Mouse (Mus musculus): ENCODE measurements around the gene Dlg4.

Gene Dlg4

DNA sequence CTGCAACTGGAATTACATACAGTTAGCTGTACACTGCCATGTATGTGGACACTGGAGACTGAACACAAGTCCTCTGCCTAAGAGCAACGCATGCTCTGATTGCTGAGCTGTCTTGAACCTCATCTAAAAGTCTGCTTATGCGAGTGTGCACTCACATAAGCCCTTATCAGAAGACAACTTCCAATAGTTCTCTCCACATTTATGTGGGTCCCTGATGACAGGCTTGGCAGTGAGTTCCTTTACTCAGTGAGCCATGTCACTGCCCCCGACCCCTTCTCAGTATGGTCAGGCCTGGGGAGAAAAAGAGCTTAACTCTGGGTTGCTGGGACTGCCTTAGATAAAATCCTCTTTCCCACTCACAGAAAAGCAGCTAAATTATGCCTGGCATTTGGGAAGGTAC lies at the start of gene Dlg4:
Gene Dlg4 (plus strand): TSS at position 274 of the 400 bp plus-strand sequence.
- in situ Hi-C loops (cut with MseI, MboI): no loop called here

DNA sequence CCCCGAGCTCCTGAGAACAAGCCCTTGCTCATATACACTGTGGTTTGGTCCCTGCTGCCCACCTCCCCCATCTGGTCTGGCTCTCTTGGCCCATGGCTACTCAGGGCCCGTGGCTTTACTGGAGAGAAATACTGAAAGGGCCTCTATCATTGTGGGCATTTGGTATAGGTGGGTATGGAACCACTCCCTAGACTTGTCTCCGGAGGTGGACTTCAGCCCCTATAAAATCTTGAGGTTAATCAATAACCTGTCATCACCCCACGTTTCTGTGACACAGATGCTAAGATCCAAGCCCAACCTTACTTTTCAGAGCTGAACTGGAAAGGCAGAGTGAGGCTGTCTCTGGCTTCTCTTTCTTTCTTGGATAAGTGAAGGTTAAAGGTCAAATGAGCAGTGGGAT lies 47.9 kb upstream of the Dlg4 start:
- in situ Hi-C loops (cut with MseI, MboI): no loop called here

DNA sequence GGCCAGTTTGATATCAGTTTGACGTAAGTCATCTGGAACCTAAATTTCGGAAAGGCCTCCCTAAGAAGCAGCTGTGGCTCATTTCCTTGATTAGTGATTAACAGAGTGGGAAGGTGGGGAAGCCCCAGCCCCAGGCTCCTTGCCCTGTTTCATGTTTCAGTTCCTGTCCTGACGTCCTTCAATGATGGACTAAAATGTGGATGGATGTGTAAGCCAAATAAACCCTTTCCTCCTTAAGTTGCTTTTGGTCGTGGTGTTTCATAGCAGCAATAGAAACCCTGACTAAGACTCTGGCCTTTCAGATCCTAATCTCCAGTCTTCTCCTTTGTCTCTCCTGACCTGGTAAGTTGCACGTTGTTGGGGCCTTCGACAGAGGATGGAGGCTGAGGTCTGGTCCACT lies 46.5 kb upstream of the Dlg4 start:
- in situ Hi-C loops (cut with MseI, MboI): no loop called here

DNA sequence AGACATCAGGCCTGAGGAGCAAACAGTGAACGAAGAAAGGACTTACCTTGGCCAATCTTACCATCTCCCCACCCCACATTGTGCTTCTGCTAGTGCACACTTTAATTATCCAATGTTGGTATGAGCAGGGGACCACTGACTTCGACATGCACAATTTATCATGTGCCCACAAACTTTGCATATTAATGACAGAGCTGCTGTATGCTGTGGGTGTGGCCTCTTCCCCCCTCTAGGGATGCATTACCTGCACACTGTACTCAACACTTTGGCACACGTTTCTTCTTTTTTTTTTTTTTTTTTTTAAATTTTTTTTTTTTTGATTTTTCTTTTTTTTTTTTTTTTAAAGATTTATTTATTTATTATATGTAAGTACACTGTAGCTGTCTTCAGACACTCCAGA lies 46.0 kb upstream of the Dlg4 start:
- in situ Hi-C loops (cut with MseI, MboI): no loop called here

DNA sequence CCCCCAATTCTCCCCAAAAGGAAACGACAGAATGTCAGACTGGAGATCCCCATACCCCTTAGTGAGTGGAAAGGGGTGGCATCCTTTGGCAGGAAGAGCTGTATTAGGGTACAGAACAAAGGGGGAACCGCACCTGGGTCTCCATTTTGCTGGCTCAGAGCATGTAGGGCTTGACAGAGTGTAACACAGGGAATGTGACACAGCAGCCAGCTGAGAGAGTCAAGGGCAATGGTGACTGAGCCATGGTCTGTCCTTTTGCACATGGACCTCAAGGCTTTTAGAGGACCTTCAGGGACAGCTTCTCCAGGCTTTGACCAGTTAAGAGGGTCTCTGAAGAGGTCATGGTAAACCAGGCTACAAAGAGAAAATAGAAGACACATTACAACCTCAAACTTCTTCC lies 41.8 kb upstream of the Dlg4 start:
- in situ Hi-C loops (cut with MseI, MboI): no loop called here

DNA sequence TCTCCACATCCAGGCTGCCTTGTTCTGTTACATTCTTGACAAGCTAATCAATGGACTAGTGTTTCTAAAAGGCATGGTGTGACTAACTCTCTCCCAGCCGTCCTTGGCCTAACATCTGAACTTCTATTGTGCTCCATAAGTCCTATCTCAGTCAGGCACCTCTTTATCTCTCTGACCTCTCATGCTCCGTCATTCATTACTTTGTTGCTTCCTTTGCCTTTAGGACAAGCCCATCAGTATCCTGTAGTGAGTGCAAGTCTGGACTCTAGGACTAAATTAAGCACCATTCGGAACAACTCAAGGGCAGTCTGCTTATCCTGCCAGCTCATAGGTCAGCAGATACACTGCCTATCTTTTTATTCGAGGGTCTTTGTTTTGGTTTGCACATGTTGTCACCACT lies 40.5 kb upstream of the Dlg4 start:
- in situ Hi-C loops (cut with MseI, MboI): no loop called here

DNA sequence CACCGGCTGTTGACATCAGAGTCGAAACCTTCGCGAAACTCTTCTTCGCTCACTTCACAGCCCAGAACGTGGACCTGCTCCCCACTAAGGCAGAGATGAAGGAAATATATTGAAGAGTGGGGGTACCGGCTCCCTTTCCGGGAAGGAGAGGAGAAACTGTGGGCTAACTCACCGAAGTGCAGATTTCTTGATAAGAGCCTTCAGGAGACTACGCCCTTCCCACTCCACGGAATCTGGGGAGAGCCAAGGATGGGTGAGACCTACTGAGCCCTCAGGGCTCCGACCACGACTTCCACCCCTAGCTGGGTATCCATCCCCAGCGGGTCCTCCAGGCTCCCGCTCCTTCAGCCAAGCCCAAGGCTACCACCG lies 36.9 kb upstream of the Dlg4 start:
- in situ Hi-C loops (cut with MseI, MboI): no loop called here

DNA sequence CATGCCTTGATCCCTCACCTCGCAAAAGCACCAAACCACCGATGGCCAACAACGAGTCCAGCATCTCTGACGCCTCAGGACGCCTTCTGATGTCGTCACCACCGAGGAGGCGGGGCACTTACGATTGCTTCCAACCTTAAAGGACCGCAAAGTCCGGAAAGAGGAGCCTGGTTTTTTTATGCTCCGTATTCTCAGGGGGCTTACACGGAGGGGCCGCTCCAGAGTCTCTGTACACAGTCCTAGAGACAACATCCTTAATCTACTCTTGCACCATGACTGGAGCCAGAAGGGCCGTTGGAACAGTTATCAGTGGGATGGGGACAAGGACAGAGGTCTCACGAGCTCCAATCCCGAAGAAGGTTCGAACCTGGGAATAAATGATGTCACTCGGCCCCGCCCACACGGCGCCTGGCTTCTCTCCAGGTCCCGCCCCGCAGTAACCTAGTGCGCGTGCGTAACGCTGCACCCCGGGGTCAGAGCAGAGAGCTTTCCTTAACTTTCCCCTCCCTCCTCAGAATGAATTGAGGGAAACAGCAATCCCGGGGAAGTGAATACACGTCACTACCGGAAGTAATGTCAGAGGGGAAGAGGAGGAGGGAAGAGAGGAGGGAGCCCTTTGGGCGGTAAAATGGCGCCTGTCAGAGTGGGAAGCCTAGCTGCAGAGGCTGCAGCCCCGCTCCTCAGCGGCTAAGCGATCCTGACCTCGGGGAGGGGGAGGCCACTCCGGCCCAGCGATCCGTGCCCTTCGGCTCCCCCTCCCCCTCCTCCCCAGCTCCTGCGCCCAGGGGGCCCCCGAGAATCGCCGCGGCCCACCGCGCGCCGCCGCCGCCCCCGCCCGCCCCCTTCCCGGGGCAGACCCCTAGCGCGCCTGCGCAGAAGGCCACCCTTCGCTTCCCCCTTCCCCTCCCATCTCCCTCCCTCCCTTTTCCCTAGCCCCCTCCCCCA lies 36.3 kb upstream of the Dlg4 start:
- in situ Hi-C loops (cut with MseI, MboI): no loop called here

DNA sequence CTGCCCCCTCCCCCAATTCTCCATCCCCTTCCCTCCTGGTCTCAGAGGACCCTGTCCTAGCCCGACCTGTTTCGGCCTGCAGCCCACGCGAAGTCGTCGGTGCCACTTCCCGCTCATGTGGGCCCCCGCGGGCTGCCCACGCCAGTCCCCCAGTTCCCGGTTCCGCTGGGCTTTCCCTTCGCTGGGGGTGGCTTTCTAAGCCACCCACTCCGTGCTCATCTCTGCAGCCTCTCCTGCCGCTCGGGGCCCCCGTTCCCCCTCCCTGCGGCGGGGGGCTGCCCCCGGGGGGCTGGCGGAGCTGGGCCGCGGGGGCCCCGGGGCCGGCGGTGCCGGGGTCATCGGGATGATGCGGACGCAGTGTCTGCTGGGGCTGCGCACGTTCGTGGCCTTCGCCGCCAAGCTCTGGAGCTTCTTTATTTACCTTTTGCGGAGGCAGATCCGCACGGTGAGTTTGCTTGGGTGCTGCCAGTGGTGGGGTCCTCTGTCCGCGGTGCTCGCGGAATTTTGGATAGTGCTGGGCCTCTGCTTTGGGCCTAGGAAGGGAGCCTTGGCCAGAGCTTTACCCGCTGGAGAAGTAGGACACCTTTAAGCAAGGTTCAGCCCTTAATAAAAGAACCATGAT lies 35.5 kb upstream of the Dlg4 start, which contains the start of gene Ctdnep1:
Gene Ctdnep1 (plus strand): TSS at position 16 of the 622 bp plus-strand sequence.
- in situ Hi-C loops (cut with MseI, MboI): no loop called here

DNA sequence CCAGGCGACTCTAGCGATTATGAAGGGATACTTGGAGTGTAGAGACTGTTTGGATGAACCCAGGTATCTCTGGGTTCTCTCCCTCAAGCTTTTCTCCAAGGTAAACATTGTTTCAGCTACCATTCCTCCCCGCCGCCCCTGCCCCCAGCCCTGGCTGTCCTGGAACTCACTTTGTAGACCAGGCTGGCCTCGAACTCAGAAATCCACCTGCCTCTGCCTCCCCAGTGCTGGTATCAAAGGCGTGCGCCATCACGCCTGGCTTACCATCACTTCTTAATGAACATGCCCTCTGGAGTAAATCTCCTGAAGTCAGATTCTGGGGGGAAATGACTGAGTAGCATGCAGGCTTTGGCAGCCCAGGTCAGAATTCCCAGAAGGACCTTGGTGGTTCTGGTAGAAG lies 34.5 kb upstream of the Dlg4 start, which contains the start of gene Elp5:
Gene Elp5 (minus strand): TSS at position 293 of the 400 bp plus-strand sequence.
- in situ Hi-C loops (cut with MseI, MboI): no loop called here

DNA sequence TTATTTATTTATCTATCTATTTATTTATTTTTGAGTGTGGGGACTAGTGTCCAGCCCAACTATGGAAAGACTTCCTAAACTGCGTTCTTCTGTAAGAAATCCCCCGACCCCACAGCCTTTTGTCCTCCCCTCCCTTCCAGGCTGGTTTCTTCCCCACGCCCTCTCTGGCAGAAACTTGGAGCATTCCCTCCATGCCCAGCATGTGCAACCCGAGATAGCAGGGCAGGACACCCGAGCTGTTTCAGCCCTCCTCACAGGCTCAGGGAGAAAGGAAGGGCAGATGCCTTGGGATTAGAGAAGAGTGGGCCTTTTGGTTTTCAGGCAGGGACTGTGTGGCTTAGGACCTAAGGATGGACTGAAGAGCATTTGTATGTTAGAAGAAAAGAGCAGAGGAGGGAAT lies 33.9 kb upstream of the Dlg4 start:
- in situ Hi-C loops (cut with MseI, MboI): no loop called here

DNA sequence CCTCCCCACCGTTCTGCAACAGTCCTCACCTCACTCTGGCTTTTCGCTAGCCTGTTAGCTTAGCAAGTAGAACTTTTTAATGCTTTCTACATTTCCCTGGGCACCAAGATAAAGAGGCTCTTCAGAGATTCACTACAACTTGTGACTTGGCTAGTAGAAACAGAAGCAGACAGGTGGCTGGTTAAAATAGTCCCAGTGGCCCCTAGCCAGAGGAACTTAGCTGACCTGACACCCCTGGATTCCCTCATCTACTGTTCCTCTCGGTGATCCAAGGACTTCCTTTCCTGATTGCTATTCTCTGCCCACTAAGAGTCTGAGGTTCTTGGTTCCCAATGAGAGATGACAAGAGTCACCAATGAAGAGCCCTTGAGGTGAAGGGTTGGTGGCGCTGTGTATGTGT lies 33.4 kb upstream of the Dlg4 start:
- in situ Hi-C loops (cut with MseI, MboI): no loop called here

DNA sequence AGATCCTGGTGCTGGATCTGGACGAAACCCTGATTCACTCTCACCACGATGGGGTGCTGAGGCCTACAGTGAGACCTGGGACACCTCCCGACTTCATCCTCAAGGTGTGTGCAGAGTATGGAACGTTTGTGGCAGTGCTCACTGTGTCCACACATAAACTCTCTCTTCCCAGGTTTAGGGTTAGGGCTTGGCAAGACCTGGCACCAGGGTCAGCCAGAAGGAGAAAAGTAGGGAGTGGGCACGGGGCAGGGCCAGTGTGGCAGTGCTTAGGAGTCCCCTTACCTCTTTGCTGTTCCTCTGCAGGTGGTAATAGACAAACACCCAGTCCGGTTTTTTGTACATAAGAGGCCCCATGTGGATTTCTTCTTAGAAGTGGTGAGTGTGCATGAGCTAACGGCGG lies 32.3 kb upstream of the Dlg4 start:
- in situ Hi-C loops (cut with MseI, MboI): no loop called here

DNA sequence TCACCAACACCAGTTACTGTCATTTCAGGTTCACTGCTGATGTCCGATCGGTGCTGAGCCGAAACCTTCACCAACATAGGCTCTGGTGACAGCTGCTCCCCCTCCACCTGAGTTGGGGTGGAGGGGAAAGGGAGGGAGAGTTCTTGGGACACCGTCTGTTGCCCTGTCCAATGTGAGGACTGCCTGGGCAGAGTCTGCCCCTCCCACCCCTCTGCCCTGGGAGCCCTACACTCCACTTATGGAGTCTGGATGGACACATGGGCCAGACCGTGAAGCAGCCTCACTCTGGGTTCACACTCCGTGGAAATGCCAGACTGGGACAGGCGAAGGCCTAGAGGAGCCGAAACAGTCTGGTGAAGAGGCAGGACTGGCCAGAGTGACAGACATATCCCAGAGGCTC lies 26.8 kb upstream of the Dlg4 start:
- in situ Hi-C loops (cut with MseI, MboI): no loop called here

DNA sequence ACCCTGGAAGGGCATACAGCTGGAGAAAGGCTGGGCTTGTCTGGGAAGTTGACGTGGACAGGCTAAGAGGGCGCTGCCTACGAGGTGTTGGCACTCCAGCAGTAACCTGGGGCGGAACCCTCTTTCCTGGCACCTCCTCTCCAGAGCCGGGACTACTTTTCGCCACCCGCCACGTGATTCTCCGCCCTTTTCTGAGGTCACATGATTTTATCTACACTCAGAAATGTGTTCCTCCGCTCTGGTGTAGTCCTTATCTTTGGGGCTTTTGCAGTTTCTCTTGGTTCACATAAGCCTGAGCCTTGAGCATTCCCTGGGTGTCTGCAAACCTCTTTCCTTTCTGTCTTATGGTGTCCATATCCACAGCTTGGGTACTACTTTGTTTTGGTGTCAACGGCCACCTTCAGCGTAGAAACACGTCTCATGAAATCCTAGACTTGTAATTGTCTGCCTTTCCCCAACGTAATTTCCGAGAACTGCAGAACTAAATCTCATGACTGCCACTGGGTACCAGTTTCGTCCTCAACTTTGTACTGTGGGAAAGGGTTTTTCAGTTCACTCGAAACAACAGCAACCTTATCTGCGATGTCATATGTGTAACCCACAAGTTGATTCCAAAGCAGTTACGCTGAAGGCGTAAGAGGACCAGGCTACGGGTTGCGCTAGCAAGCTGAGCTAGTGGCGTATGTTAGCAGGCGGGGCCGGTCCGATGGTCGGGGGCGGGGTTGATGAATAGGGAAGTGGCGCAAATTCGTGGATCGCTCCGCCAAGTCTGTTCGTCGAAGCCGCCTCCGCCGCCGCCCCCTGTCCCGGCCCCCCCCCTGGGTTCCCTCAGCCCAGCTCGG lies 25.7 kb upstream of the Dlg4 start, which contains the start of gene Gabarap:
Gene Gabarap (plus strand): TSS at position 294 of the 842 bp plus-strand sequence.
- in situ Hi-C loops (cut with MseI, MboI): no loop called here

DNA sequence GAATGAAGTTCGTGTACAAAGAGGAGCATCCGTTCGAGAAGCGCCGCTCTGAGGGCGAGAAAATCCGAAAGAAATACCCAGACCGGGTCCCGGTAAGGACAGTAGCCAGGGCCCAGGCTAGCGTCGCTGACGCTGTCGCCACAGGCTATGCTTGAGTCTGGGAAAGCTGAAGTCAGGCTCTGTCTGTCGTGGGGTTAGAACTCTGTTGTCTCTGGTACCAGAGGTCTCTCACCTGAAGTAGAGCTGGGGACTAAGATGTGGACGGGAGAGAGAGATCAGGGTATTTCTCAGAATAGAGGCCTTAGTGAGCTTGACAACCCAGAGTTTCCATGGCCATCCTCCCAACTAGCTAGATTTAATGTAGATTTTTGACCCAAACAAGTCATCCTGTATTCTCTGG lies 25.0 kb upstream of the Dlg4 start:
- in situ Hi-C loops (cut with MseI, MboI): no loop called here

DNA sequence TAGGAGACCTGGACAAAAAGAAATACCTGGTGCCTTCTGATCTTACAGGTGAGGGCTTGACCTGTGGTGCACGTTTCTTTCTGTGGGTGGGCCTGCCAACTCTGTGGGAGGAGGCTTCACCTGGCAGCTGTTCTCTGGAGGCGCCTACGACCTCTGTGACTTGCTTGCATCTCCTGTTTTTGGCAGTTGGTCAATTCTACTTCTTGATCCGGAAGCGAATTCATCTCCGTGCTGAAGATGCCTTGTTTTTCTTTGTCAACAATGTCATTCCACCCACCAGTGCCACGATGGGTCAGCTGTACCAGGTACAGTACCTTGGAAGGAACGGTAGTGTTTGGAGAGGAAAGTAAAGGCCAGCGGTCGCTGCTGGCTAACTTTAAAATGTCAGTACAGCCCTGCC lies 24.3 kb upstream of the Dlg4 start:
- in situ Hi-C loops (cut with MseI, MboI): no loop called here

DNA sequence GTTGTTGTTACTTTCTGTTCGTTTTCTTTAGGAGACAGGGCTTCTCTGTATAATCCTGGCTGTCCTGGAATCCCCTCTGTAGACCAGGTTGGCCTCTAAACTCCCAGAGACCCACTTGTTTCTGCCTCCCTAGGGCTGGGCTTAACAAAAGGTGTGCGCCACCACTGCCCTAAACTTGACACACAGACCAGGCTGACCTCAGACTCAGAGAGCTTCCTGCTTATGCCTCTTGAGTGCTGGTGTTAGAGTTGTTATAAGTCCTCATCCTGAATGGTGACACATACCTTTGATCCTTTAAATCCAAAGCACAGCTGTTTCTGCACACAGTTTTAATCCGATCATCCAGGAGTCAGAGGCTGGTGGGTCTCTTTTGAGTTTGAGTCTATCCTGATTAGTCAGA lies 23.8 kb upstream of the Dlg4 start:
- in situ Hi-C loops (cut with MseI, MboI): no loop called here

DNA sequence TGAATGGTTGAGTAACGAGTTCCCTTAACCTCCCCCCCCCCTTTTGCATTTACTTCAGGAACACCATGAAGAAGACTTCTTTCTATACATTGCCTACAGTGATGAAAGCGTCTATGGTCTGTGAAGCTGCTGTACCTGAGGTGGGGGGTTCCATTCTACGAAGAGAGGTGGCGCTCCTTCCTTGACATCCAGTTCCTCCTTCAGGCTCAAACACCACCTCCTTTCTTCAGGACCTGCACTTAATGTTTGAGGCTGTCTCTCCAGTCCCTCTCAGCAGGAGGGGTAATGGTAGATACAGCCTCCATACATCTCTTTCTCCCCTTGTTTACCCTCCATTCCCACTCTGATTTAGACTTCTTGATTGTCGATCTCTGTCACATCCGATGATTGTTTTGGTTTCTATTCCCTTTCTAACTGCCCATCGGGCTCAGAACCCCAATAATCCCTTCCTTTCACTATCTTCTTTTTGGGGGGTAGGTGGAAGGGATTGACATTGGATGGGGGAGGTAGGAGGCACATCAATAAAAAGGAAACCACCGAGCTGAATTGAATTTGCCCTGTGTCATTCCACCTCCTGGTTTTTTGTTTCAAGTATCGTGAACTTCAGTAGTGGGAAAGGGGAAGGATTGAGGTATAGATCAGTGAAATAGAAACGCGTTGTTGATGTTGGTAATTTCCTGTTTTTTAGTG lies 22.2 kb upstream of the Dlg4 start:
- in situ Hi-C loops (cut with MseI, MboI): no loop called here

DNA sequence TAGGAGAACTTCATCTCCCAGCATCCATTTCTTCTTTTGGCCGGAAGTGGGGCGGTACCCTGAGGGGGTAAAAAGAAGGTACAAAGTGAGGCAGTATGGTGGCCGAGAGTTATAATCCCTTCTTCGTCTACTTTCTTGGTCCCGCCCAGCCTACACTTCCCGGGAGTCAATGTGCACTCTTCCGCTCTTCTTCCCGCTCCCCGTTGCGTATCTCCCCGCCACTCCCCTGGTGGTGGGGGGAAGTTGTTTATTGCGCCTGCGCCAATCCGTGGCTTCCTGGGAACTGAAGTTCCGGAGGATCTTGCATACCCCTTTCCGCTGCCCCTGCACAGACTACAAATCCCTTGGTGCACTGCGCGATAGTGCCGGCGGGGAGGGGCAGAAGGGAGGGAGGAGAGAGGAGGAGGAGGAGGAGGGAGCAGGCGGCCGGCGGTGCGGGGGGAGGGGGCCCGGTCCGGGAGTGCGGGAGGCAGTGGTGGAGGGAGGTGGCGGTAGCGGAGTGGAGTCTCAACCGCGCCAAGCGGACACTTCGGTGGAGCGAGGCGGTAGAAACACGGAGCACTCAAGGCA lies 21.3 kb upstream of the Dlg4 start, which contains the start of gene Phf23:
Gene Phf23 (plus strand): TSS at position 387 of the 570 bp plus-strand sequence.
- in situ Hi-C loops (cut with MseI, MboI): no loop called here
